Mouse (Mus musculus): Measurements from ENCODE around the gene Pgpep1.

GRCm38 (mm10) chr8:70646369-70646768, 13.8 kb downstream of the Pgpep1 start:
- TF ChIP-seq CTCF (IDR thresholded peaks at IDR 0.05; ENCODE audit: extremely low read depth, insufficient read length, insufficient replicate concordance, low read depth, low read length) = no peak
- no peak for TF ChIP-seq POLR2A (IDR thresholded peaks at IDR 0.05; ENCODE audit: low read depth, low read length)
